Mouse (Mus musculus): ENCODE data around the gene Lamb2.
A peak's percentile ranks its signal among the peaks of the same experiment; 100 is the strongest.

The Lamb2 gene

DNA sequence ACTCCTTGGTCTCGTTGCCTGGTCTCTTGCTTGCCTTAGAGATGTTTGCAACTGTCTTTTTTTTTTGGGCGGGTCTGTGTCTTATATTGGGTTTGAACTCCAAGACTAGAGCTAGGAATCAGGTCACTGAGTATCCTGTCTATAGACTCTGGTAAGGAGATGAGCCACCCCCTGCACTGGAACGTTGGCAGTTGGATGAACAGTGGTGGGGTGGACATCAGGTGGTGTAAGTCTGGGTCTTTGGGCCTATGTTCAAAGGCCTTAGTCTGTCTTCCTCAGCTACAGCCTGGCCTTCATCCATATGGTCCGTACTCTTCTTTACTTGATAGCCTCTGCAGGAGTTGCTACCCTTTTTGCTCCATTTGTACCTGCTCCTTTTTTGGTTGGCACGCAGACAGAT, 17.9 kb upstream of the Lamb2 start:
- no peak for DNase-seq

DNA sequence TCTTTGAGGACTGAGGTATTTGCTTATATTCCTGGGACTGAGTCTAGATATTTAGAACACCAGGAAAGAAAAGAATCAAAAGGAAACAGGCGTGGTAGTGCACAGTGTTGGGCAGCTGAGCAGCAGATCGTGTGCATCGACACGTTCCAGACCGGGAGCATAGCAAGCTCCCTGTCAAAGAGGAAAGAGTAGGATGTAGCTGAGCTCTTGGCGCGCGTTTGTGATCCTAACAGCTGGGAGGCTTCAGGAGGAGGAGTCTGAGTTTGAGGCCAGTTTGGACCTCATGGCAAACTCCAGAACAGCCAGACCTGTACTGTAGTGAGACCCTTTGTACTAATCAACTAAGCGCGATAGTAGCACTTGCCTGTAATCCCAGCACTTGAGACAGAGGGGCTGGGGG, 17.3 kb upstream of the Lamb2 start:
- peak; percentile 71 for DNase-seq

DNA sequence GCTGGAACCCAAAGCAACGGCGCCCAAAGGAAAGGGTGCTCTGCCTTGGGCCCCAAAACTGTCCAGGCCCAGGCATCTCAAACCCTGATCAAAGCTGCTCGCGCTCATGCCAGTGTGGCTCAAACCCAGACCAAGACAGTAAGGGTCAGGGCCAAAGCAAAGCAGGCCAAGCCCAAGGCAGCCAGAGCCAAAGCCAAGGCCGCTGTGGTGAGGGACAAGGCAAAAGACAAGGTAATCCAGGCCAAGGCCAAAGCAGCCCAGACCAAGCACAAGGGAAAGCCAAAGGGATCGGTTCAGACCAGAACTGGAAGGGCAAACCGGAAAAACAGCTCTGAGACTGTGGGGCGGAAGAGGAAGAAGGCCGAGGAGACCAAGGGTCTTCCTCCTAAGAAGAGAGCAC, 15.8 kb upstream of the Lamb2 start:
- no peak for DNase-seq

DNA sequence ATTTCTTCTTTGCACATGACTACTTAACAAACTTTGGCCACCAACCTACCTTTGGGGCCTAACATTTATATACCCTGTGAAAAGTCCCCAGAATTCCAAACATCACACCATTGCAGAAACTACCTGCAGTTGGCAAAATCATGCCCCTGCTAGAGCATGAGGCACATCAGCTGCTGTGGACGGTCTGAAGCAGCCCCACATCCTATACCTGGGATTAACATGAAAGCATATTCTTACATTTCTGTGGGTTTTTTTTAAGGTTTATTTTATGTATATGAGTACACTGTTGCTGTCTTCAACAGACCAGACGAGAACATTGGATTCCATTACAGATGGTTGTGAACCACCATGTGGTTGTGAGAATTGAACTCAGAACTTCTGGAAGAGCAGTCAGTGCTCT, 13.3 kb upstream of the Lamb2 start:
- DNase-seq = no peak

DNA sequence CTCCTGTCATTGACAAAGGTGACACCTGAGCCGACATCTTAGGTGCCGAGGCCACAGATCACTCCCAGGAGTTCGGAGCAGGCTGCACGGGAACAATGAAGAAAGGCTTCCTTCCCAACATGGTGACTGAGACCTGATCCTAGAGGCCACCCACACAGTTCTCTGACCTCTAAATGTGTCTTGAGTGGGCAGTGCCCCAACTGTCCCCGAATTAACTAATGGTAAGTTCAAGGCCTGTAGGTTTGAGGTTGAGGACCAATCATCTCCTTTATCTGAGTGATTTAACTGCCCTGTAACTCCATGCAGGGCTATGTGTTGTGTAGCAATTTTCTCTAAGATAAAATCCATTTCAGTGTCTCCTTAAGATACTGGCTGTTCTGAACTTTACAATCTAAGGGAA, 10.1 kb upstream of the Lamb2 start:
- no peak for DNase-seq

DNA sequence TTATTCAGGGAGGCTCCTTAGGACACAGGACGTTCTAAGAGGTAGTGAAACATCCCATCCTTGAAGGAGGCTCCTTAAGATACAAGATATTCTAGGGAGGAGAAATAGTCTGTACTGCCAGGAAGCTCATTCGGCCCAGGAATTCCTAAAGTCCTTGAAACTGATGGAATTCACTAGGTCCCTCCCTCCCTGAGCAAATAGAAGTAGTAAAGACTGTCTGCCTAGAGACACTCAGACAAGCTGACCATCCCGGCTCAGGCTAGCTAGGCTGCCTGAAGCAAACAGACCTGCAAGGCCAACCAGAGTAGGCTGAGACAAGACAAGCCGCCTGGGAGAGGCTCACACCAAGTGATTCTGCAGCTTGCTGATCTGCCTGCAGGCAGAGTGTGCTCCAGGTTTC, 9.7 kb upstream of the Lamb2 start:
- DNase-seq = no peak

DNA sequence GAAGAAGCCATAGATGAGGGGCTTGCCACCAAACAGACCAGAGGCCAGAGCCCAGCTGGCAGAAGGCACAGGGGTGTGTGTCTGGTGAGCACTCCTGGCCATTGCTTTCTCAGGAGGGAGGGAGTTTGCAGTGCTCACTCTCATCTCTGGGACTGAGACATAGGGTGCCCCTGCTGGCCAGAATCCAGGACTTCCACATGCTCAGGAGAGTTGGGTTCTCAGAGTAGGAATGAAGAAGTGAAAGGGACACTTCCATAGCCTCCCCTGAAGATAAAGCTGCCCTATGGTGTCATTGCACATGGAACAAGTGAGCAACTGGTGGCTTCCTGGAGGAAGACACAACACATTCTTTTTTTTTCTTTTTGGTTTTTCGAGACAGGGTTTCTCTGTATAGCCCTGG, 5.0 kb upstream of the Lamb2 start:
- DNase-seq = no peak

DNA sequence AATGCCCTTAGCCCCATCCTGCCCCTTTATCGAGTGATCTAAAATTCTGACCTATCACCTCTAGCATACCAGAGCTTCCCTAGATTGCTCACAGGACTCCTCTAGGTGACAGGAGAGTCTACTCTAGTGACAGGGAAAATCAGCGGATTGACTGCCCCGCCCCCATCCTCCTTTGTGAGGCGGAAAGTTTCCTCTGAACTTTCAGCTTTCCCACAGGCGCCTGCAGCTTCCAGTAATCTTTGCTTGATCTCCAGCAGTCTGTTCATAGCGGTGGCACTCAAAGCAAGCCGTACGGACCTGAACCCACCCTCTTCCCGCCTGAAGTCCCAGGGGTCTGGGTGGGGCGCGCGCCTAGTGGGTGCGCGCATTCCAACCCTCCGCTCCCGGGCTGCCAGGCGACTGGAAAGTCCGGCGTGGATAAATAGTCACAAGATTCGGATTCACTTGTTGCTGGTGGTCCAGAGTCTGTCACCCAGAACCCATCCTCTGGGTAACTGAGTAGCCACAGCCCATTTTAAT, 839 bp upstream of the Lamb2 start:
- DNase-seq = peak; percentile 92

DNA sequence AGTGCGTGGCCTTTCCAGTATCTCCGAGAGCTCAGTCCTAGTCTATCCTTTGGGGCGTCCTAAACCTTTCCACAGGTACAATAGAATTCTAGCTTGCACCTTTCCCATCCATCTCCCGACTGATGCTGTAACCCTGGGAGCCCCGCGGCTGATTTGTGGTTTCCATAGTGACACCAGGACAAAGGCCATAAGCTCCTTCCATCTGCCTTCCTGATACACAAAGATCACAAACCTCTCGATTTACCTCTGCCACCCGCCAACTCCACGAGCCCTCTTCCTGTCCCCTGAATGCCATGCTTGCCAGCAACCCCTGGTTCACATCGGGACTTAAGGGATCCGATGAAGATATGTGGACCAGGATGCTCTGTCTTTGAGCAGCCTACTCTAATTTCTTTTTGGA, 295 bp upstream of the Lamb2 start:
- no peak for DNase-seq

DNA sequence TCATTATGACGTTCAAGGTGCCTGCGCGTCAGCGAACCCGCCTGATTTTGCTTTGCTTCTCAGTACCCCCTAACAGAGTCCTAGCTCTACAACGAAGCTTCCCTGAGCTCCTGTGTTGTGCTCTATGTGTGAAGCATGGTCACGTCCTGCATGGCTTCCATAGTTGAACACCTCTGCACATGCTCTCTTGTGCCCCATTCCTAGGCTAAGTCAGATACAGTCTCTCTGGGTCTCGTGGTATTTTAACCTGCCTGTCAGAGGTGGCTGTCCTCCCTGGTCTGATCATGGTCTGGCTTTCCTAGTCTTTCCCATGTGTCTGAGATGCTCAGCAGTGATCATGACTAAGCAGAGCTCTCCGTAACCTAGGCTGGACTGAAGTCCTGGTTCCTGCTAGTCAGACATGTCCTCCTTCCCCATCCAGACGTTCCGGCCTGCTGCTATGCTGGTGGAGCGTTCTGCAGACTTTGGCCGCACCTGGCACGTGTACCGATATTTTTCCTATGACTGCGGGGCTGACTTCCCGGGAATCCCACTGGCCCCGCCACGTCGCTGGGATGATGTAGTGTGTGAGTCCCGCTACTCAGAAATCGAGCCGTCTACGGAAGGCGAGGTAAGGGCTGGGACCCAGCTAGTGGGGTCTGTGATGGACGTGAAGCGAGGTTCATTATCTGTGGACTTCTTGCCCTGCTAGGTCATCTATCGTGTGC, 1.4 kb downstream of the Lamb2 start:
- no peak for DNase-seq

DNA sequence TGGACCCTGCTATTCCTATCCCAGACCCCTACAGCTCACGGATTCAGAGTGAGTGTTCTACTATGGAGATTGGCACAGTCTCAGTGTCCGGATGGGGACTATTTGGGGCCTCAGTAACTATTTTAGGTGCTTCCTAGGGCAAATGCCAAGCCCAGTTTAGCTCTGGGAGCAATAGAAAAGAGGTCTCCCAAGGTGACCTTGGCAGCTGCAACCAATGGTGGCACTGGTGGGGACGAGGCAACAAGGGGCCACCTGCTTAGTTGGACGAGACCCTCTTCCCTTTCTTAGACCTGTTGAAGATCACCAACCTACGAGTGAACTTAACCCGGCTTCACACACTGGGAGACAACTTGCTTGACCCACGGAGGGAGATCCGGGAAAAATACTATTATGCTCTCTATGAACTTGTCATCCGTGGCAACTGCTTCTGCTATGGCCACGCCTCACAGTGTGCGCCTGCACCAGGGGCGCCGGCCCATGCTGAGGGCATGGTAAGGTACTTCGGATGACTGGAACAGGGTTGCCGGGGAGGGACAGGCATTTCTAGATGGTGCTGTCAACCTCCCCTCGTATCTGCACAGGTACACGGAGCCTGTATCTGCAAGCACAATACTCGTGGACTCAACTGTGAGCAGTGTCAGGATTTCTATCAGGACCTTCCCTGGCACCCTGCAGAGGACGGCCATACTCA, 2.1 kb downstream of the Lamb2 start:
- DNase-seq = no peak

DNA sequence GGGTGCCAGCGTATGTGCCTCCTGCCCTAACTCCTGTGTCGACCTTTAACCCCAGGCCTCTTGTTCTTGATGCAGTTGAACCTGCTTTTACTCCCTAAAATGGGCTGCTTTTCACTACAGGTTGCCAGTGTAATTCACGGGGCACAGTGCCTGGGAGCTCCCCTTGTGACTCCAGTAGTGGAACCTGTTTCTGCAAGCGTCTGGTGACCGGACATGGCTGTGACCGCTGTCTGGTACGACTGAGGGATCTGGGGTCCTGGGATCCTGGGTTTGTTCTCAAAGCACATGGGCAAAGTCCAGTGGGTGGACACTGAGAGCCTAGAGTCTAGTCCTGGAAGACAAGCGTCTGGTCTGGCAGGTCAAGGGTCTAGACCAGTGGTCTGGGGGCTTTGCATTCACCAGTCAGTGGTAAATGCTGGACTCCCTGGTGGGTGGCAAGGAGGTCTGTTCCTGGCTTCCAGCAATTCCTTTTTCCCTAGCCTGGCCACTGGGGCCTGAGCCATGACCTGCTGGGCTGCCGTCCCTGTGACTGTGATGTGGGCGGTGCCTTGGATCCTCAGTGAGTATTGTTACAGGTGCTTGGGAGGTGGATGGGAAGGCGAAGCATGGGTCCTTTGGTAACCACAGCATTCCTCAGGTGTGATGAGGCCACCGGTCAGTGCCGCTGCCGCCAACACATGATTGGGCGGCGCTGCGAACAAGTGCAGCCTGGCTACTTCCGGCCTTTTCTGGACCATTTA, 3.7 kb downstream of the Lamb2 start:
- DNase-seq = no peak

DNA sequence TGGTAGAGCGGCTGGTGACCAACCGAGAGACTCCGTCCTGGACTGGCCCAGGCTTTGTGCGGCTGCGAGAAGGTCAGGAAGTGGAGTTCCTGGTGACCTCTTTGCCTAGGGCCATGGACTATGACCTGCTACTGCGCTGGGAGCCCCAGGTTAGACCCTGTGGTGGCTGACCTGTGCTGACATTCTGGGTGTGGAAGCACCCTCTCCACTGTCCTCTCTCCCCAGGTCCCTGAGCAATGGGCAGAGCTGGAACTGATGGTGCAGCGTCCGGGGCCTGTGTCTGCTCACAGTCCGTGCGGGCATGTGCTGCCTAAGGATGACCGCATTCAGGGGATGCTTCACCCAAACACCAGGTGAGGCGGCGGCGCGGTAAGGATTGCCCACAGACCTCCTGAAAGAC, 4.5 kb downstream of the Lamb2 start:
- DNase-seq = no peak

DNA sequence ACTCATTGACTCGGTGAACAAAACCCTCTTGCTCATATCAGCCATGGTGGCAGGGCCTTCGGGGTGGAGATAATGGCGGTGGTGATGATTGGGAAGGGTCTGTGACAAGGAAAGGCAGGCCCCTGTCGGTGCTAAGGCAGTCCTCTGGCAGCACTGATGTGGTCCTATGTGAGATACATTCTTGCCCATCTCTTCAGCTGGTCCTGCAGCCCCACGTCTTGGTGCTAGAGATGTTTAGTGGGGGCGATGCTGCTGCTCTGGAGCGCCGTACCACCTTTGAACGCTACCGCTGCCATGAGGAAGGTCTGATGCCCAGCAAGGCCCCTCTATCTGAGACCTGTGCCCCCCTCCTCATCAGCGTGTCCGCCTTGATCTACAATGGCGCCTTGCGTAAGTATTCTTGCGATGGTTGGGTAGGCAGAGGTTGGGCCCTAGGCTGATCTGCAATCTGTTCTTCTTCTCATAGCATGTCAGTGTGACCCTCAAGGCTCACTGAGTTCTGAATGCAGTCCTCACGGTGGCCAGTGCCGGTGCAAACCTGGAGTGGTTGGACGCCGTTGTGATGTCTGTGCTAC, 5.9 kb downstream of the Lamb2 start:
- no peak for DNase-seq

DNA sequence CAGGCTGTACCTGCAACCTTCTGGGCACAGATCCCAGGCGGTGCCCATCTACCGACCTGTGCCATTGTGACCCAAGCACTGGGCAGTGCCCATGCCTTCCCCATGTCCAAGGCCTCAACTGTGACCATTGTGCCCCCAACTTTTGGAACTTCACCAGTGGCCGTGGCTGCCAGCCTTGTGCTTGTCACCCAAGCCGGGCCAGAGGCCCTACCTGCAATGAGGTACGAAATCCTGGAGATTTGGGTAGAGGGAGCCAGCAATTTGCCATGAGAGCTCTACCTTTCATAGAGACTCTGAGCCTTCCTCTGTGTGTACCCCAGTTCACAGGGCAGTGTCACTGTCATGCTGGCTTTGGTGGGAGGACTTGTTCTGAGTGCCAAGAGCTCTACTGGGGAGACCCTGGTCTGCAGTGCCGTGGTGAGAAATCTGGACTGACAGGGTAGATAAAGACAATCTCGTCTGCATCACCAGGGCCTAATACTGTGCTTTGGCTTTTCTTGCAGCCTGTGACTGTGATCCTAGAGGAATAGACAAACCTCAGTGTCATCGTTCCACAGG, 7.5 kb downstream of the Lamb2 start:
- no peak for DNase-seq

DNA sequence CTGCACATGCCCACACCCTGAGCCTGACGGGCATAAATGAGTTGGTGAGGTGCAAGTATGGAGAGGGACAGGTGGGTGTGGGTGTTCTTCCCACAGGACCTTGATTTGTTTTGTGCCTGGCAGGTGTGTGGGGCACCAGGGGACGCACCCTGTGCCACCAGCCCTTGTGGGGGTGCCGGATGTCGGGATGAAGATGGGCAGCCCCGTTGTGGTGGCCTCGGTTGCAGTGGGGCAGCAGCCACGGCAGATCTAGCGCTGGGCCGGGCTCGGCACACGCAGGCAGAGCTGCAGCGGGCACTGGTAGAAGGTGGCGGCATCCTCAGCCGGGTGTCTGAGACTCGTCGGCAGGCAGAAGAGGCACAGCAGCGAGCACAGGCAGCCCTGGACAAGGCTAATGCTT, 8.9 kb downstream of the Lamb2 start:
- DNase-seq = no peak

DNA sequence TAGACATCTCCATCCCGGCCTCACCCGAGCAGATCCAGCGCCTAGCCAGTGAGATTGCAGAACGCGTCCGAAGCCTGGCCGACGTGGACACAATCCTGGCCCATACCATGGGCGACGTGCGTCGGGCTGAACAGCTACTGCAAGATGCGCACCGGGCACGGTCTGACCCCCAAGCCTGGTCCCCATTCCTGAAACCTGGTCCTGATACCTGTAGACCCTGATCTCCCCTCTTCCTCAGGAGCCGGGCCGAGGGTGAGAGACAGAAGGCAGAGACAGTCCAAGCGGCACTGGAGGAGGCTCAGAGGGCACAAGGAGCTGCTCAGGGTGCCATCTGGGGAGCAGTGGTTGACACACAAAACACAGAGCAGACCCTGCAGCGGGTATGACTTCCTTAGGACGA, 9.7 kb downstream of the Lamb2 start:
- no peak for DNase-seq

DNA sequence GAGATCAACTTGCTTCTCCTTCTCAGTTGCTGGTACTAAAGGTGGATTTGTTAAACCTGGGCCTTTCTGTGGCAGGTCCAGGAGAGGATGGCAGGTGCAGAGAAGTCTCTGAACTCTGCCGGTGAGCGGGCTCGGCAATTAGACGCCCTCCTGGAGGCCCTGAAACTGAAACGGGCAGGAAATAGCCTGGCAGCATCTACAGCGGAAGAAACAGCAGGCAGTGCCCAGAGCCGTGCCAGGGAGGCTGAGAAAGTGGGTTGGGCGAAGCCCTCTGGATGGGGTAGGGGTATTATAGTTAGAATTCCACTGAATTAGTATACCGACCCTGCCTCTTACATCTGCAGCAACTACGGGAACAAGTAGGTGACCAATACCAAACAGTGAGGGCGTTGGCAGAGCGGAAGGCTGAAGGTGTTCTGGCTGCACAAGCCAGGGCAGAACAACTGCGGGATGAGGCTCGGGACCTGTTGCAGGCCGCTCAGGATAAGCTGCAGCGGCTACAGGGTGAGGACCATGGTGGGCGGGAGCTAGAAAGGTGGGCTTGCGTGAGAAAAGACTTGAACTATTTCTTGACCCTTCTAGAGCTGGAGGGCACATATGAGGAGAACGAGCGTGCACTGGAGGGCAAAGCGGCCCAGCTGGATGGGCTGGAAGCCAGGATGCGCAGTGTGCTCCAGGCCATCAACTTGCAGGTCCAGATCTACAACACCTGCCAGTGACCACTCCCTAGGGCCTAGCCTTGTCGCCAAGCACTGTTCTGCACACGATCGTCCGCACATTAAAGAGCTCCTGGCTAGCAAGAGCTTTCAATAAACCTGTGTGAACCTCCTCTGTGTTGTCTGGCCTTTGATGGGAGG, 10.4 kb downstream of the Lamb2 start:
- no peak for DNase-seq

DNA sequence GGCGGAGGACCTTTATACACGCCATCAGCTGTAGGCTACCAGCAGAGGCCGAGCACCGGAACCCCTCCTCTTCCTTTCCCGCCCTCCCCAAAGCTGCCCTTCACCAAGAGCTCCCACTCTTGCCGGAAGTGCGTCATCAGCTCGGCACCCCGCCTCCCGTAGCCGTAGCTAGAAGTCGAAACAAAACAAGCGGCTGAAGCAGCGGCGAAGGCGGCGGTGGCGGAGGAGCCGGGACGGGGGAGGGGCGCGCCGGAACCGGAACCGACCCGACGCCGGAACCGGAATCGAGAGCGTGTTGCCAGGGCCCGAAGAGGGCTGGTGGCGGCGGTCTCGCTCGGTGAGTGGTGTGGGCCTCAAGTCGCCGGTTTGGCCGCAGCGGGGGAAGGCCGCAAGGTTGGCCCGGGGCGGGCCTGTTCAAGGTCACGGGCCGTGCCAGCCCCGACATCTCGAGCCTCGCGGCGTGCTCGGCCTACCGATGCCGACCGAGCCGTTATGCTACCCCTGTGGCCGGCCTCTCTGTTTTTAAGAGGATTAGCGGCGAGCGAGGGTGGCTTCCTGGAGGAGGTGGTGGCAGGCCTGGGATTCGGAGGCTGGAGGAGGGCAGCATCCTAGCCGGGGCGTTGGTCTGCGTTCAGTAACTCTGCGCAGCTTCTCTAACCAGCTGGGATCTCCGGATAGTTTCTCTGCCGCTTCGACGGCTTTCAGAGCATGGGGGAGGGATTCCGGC, 11.2 kb downstream of the Lamb2 start, which contains the start of gene Usp19:
Gene Usp19 (plus strand): TSS at position 44 of the 727 bp plus-strand sequence.
- peak; percentile 98 for DNase-seq

DNA sequence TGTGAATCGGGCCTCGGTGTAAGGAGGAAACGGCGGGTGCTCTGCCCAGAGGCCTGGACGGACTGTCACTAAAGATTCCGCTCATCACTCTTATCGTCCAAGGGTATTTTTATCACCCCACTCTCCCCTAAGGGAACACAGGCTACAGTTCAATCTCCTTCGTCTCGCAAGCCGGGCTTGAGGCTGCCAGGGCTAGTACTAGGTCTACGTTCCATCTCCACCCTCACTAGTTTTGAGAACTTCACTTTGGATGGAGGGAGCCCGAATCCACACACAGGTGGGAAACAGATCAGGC, 11.7 kb downstream of the Lamb2 start:
- no peak for DNase-seq

DNA sequence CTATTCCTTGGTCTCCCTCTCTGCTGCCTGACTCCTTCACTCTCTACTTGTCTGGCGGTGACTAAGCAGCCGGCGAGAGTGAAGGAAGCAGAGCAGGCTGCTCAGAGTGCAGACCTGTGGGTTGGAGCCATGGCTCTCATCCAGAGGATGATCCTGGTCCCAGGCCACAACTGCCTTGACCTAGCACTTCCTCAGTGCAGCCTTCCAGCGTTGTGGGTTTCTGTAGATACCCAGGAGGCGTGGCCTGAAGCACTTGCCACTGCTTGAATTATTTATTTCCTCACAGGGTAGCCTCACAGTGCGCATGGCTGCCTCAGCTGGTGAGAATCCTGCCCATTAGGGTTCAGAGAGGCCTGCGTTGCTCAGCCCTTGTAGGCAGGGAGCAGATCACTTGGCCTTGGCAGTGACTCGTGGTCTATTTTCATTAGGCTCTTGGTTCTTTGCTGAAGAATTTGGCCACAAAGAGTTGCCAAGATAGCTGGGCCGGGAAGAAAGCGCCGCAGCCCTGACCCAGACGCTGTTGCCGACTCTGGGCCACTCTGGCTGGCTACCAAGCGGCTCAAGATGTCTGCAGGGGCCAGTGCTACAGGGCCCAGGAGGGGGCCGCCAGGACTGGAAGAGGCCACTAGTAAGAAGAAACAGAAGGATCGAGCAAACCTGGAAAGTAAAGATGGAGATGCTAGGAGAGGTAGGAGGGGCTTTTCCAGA, 12.7 kb downstream of the Lamb2 start:
- peak; percentile 44 for DNase-seq
